Mouse (Mus musculus) heart, adult 8-10 months (tissue): Measurements from ENCODE around the gene Zcchc10. TPM values are rescaled to one million over a fixed set of nuclear protein-coding genes. Genes with fewer than 3 reads are reported as not detected.
"Not testable (repeated sequence)": the region's sequence is repeated elsewhere in the genome, so short reads cannot be mapped to it uniquely, and the experiment has no call there.

ENCODE experiments used
- DNase-seq: peaks from one replicate; pipeline ENCODE4 v3.0.0; 2022; ENCODE audit warnings: low spot score
- total RNA-seq, 4 experiments: library from RNA; stranded (reverse); gene quantifications; 2 replicates each; pipeline ENCODE4 v1.2.4; 2022

Zcchc10 gene
- total RNA-seq, 4 experiments from 2014 or later = 6.6 to 10.6 (median 6.7) TPM

DNA sequence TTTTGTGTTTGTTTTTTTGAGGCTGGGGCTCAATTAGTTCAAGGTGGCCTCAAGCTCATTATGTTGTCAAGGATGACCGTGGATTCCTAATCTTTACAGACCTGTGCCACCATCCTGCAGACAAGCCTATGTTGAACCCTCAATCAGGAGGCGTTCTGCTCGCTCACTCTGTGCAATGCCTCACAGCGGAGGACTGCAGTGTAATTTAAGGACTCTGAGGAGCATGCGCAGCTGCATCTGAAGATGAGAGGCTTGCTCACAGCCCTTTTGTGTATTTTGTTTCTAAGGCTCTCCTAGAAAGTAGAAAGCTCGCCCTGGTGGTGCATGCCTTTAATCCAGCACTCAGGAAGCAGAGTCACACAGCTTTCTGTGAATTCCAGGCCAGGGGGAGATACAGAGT lies 7.5 kb upstream of the Zcchc10 start:
- no peak for DNase-seq

DNA sequence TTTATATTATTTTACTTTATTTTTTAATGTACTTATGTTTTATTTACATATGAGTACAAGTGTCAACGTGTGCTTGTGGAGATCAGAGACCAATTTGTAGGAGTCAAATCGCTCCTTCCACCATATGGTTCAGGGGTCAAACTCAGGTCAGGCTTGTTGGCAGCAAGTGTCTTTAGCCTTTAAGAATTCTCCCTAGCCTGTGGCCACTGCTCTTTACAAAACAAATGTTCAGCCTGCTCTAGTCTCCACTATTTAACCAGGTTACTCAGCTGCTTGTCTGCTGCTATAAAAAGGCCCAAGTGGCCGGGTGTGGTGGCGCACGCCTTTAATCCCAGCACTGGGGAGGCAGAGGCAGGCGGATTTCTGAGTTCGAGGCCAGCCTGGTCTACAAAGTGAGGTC lies 6.4 kb upstream of the Zcchc10 start:
- no peak for DNase-seq

DNA sequence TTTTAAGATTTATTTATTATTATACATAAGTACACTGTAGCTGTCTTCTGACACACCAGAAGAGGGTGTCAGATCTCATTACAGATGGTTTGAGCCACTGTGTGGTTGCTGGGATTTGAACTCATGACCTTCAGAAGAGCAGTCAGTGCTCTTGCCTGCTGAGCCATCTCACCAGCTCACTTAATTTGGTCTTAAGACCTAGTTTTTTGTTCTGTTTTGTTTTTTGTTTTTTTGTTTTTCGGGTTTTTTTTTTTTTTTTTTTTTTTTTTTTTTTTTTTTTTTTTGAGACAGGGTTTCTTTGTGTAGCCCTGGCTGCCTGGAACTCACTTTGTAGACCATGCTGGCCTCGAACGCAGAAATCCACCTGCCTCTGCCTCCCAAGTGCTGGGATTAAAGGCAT lies 5.9 kb upstream of the Zcchc10 start:
- DNase-seq = not testable (repeated sequence)

DNA sequence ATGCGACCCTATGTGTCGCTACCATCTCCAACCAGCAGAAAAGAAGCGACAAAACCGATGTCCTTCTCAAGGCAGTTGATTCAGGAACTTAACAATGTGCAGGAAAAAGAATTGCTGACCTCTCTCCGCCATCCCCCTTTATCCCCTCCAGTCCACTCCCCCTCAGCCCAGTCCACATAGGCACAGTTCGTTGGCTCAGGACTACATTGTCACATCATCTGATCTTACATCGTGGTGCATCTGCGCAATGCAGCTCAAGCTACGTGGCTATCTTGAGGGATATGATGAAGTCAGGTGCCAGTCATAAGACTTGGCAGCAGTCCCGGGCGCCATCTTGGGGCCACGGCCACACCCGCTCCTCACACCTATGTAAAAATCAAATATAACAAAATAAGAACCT lies 4.6 kb upstream of the Zcchc10 start:
- DNase-seq = not testable (repeated sequence)

DNA sequence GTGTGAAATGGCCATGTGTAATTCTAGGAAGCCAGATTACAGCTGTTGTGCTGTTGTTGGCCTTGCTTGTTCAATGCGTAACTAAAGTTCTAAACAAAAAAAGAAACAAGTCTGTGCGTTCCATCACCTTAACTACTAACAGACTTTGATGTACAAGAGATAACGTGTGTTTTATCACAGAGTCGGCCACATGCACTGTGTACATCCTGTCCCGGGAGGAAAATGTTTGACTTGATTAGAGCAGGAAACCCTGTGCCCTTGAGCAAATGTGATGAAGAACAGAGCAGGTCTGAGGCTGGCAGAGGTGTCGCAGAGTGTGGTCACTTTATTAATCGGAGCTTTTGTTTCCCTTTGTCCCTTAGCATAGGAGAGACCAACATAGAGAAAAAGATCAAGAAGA lies 5.8 kb downstream of the Zcchc10 start:
- no peak for DNase-seq

DNA sequence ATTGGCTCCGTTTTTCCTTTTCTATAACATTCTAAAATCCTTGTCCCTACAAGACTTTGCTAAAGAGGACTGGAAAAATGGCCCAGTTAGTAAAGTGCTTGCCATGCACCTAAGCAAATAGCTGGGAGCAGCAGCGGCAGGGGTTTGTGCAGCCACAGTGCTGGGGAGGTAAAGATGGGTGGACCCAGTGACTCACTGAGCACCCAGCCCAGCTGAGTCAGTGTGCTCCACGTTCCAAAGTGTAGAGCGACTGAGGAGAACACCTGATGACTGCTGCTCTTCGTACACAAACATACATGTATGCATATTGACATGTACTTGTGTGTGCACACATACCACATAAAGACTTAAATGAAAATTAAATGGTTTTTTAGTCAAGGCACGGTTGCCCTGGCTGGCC lies 6.6 kb downstream of the Zcchc10 start:
- DNase-seq = no peak

DNA sequence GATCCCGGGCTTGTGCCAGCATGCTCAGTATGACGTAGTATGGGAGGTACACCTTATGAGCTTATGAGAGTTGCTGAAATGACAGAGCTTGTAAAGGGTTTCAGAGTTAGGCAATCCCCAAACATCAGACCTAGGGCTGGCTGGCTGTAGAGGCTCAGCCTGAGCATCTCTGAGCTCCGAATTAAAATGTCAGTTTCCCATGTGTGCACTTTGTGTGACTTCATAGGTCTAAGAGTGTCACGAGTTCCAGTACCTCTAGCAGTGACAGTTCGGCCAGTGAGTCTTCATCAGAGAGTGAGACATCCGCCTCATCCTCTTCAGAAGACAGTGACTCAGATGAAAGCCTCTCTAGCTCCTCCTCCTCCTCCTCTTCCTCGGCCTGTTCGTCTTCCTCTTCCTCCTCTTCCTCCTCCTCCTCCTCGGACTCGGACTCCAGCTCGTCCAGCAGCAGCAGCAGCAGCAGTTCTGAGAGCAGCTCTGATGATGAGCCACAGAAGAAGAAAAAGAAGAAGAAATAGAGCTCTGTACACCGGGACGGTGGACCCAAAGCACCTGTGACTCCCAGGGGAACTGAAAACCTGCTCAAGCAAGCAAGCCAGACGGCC lies 7.7 kb downstream of the Zcchc10 start:
- no peak for DNase-seq

DNA sequence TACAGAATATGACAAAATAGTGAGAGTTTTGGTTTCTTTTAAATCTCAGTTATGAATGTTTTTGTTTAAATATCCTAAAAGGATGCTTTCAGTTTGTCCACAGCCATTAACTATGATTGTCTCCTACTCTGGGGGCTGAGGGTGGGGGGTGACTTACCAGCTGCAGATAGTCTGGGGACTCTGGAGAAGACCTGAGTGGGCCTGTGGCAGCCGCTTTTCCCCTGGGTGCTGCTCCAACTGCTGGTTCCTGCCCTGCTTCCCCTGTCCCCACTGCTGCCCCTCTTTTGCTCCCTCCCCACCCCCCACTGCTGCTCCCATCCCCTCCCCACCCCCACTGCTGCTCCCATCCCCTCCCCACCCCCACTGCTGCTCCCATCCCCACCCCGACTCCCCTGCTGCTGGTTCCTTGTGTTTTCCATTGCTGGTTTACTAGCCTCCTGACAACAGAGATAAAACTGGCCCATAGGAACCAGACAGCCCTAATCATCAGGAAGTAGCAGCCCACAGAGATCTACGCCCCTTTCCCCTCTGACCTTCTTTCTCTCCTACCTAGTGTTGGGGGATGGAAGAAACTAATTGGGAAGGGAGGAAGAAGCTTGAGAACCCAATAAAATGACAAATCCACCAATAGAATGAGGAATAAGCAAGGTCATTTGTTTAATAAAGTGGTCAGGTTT lies 11.2 kb downstream of the Zcchc10 start:
- no peak for DNase-seq

DNA sequence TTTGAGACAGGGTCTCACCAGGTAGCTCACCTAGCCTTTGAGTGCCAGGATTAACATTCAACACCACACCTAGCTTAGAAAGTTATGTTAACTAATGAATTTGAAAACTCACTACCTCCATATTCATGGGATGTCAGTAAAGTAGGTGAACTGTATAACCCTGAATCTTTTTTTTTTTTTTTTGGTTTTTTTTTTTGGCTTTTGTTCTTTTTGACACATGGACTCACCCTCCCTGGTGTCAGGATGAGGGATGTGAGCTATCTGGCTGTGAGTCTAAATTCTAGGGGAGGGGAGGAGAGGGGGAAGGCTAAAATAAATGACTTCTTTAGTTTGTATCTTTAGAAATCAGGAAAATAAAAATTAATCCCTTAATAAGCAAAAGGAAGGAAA lies 11.7 kb downstream of the Zcchc10 start:
- DNase-seq = no peak

DNA sequence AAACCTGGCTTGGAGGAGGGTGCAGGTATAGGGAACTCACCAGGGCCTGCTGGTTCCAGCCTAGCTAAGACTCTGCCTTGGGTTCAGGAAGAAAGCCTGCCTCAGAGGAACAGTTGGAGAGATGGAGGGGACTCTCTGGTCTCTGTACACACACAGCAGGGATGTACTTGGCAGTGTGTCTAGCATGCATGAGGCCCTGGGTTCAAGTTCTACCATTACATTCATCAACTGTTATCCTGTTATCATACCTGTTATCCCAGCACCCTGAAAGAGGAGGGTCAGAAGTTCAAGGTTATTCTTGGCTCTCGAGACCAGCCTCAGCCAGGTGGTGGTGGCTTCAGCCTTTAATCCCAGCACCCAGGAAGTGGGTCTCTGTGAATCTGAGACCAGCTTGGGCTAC lies 12.4 kb downstream of the Zcchc10 start:
- no peak for DNase-seq

DNA sequence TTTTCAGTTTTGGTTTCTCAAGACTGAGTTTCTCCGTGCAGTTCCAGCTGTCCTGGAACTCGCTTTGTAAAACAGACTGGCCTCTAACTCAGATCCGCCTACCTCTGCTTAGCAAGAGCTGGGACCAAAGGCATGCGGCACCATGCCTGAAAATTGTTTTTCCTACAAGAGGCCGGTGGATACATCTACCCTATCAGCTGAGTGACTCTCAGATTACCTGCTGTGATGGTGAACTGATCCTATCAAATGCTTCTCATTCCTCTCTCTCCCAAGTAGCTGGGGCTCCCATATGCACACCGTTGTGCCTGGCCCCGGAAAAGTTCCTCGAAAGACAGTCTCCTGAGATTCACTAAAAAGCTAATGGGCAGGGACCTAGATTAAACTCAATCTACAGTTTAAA lies 13.2 kb downstream of the Zcchc10 start:
- DNase-seq = no peak

DNA sequence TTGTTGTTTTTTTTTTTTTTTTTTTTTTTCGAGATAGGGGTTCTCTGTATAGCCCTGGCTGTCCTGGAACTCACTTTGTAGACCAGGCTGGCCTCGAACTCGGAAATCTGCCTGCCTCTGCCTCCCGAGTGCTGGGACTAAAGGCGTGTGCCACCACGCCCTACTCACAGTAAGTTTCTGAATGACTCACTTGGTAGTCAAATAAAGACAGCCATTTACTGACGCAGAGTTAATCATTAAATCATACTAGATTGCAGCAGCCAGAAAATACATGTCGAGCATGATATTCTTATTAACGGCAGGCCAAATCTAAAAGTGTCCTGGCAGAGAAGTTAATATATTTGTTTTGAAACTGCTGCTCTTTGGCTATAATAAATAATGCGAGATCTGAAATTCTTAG lies 16.5 kb downstream of the Zcchc10 start:
- DNase-seq = not testable (repeated sequence)

DNA sequence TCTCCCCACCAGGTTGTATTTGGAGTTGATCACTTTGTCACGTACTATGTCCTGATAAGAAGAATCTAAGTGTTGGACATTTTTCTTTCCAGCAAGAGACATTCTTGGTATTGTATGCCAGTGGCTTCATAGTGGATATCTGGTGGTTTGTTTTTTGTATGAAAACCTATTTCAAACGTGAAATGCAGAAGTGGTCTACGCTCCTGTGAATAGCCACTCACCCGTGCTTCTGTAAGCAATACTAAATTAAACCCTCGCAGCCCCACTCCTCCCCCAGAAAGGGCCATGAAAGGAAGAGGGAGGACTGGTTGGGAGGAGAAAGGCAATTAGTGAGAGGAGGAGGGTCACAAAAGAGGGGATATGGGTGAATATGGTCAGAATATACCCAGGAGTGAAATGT lies 18.2 kb downstream of the Zcchc10 start:
- no peak for DNase-seq

DNA sequence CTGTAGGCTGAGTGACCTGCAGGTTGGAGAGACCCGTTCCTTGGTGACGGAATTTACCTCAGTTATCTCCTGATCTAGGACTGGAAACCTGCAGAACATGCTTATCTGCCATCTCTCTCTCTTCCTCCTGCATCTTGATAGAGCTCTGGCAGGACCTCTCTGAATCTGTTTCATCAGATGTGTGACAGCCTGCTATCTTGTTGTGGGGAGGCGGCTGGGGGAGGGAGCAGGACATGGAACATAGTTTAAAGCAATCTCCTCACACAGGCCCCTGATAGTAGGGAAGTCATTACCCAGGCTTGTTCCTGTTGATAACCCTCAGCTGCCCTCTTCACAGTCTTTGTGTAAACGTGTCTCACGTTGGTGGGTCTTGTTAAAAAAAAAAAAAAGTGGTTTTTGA lies 20.8 kb downstream of the Zcchc10 start:
- DNase-seq = no peak

DNA sequence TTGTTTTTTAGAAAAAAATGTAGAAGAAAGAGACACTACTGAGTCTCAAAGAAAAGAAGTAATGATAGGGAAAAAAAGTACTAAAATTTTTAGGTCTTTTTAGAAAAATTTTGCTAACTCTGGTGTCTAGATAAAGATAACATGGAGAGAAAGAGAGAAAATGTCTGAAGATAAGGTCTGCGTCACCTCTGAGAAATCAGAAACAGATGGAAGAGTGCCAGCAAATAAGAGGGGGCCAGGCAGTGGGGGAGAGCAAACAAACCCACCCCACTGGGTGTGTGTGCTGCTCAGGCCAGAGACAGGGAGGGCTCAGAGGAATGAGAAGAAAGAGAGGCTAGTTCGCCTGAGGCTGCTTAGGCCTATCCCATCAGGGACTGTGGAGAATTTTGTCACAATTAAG lies 21.3 kb downstream of the Zcchc10 start:
- no peak for DNase-seq

DNA sequence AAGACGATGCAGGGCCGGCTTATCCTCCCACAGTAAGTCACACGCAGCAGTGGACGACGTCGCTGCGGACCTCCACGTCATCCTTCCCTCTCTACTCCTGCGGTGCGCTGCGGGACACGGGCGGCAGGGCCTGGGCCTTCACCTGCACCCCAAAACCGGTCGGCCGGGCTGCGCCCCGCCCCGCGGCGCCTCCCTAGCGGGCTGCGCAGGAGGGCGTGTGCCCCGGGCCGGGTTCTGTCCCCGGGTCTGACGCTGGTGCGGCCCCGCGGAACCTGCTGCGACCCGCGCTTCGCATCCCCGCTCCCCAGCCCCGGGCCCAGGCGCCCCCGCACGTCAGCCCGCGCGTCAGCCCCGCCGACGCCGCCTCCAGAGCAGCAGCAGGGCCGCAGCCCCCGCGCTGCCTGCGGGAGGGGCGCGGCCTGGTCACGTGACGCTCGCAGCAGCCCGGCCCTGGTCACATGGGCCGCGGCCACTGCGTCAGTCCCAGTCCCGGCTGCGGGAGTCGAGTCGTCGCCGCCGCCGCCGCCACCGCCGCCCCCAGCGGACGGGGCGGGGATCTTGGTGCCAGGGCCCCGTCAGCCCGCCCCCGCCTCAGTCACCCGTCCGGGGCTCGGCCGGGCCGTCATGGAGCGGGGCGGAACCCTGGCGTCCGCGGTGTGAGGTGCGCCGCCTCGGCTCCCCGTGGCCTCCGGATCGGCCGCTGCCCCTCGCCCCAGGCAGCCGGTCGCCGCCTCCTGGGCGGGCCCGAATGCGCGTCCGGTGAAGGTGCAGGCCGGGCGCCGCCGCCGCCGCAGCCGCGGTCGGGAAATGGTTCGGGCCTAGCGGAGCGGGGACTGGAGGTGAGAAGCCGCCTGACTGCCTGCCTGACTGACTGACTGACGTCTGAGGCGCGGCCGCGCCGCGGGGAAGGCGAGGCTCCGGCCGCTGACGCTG lies 26.1 kb downstream of the Zcchc10 start, which contains the start of gene Aff4:
Gene Aff4 (plus strand): TSS at position 543 of the 933 bp plus-strand sequence.
- DNase-seq = peak; percentile 82

DNA sequence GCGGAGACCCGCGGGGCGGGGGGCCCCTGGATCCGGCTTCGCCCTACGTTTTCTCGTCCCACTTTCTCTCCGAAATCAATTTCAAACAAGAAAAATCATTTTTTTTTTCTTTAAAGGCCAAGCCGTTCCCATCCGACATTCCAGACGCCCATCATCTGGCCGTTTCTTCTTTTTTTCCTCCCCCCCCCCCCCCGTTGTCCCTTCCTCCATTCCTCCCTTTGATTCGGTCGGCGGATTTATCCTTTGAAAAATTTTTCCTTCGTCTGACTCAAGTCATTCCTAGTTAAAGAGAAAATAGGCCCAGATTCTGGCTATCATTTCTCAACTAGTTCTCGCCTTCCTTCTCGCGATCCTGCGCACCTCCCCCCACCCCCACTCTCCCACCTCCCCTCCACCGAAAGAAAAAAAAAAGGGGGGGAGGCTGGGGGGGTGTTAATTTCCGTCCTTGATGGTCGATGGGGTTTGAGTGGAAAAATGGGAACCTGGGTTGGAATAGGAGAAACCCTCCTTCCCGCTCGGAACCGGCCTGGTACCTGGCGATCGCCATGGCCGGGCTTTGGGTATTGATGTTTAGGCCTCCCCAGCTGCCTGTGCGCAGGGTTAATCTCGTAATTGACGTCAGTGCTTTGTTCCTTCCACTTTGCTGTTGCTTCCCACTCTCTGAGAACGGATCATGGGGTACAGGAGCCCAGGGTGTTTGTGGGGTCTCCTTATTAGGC lies 26.9 kb downstream of the Zcchc10 start:
- DNase-seq = peak; percentile 50

DNA sequence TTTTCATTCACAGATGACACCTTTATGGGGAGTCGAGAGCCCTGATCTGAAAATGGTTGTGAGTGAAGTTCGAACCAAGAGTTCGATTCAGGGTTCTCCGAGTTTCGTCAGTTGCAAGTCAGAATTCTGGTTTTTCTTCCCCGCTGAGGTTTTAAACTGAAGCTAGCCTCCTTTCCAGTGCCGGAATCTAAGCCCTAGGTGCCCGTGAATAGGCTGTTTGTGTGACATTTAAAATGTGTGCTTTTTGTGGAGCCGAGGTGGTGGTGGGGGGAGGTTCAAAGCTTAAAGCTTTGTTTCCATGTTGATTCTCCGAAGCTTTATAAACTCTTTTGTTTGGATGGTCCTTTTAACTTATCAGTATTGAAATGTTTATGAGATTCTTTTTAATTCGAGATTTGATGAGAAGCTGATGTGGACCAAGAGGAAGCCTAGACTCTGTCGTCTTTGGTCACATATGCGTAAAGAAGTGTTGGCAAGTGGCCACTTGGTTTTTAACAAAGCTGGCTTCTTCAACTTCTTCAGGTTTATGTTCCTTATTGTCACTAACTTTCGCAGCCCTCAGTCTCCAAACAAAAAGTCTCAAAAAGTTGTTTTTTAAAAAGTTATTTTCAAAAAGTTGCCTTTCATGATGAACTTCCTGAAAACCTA lies 27.6 kb downstream of the Zcchc10 start:
- no peak for DNase-seq

DNA sequence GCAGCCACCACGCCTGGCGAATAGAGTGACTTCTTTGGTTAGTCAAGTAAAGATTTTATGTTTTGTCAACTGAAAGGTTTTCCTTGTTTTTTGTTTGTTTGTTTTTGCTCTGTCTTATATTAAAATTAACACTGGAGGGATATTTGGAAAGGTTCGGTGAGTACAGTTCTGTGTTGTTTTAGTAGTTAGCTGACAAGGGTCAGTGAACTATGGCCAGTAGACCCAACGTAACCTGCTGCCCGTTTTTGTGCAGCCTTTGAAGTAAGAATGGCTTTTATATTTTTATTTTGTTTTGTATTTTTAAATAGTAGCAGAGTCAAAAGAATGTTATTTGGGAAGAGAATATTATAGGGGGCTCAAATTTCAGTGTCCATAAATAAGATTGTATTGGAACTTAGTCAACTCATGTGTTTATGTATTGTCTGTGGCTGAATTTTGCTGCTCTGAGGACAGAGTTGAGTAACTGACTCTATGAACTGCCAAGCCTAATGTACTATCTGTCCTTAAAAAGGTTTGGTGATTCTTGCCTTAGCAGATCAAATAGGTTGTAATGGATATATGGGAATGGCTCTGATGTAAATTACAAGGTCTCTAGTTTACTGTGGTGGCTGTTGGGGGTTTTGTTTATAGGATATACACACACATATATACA lies 34.2 kb downstream of the Zcchc10 start:
- DNase-seq = no peak

DNA sequence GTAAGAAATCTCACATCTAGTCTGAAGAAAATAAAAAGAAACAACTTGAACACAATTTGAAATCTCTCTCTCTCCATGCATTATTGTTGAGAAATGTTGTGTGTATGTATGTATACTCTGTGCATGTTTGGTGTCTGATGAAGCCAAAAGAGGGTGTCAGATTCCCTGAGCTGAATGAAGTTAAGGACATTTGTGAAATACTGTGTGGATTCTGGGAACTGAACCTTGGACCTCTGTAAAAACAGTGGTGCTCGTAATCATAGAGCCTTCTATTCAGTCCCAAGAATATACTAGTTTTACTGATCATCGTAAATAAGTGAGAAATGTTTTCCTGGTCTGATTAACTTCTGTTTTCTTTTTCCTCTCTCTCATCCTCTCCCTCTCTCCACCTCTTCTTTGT lies 42.6 kb downstream of the Zcchc10 start:
- DNase-seq = no peak

DNA sequence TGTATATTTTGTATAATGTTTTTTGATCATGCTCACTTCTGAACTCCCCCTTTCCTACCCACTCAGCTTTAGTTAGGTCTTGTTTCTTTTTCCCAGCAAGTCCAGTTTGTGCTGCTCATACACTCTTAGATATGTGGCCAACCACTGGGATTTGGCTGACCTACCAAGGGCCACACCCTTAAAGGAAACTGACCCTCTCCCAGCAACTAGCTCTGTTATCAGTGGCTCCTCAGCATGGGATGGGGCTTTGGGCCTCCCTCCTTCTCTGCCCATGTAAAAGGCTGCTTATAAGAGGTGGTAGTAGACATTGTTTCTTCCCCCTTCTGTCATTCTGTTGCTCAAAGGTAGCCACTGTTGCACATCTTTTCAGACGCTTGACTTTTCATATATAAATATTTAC lies 54.4 kb downstream of the Zcchc10 start:
- no peak for DNase-seq
